Mouse (Mus musculus) T-cell, adult 66 days (primary cell): ENCODE measurements around the gene Ttc7. TPM values are rescaled to one million over a fixed set of nuclear protein-coding genes. Genes with fewer than 3 reads are reported as not detected.

Experiments used
- total RNA-seq, 2 experiments: library from RNA; stranded (reverse); gene quantifications; 3 replicates in 1 of 2; 4 replicates in 1 of 2; pipeline ENCODE4 v1.2.4; 2023

Gene Ttc7
- 100 to 1,000 TPM; 125 to 139 TPM for total RNA-seq

GRCm38 (mm10) chr17:87282706-87283053, at the start of gene Ttc7:
Gene Ttc7, plus strand, starts transcription at chr17:87282886.

GRCm38 (mm10) chr17:87265792-87266186, 16.9 kb upstream of the Ttc7 start, which contains the start of gene Mcfd2:
Gene Mcfd2, minus strand, starts transcription at chr17:87265935.

GRCm38 (mm10) chr17:87427511-87427910, 144.8 kb downstream of the Ttc7 start, which contains the start of gene Stpg4:
Gene Stpg4, minus strand, starts transcription at chr17:87427741.

Other genes starting within 250 kb of the Ttc7 start
- gene Socs5, start 175.2 kb upstream of the Ttc7 start, total RNA-seq: 10 to 100 TPM; 24.5 to 29.1 TPM
- 10 to 100 TPM; 17.5 to 18.6 TPM for gene Mcfd2, start 17.0 kb upstream of the Ttc7 start, total RNA-seq
- 1 to 10 TPM in 1 of 2 experiments, not detected in 1; 1.5 TPM for gene Stpg4, start 144.9 kb downstream of the Ttc7 start, total RNA-seq
- 100 to 1,000 TPM; 287 to 293 TPM for gene Calm2, start 164.0 kb downstream of the Ttc7 start, total RNA-seq